Mouse (Mus musculus): ENCODE data around the gene Gtf2b.

Gtf2b gene

GRCm38 (mm10) chr3:142817506-142817905 lies 52.7 kb downstream of the Gtf2b start:
- DNase-seq (ENCODE audit: low spot score in 2 of 2): no peak

GRCm38 (mm10) chr3:142823606-142824005 lies 58.8 kb downstream of the Gtf2b start:
- no peak for DNase-seq (ENCODE audit: low spot score in 2 of 2)

- DNase-seq (ENCODE audit: low spot score in 2 of 2): no peak
Measured at GRCm38 (mm10) chr3:142826449-142827146, 61.8 kb downstream of the Gtf2b start.

- no peak for DNase-seq (ENCODE audit: low spot score in 2 of 2)
Measured at GRCm38 (mm10) chr3:142832910-142833309, 68.1 kb downstream of the Gtf2b start.
